Mouse (Mus musculus) bone marrow macrophage, adult 2 months (primary cell): ENCODE results near the gene Fryl.

ENCODE experiments used
- CTCF ChIP-seq: IDR thresholded peaks from 2 replicates; pipeline ENCODE4 v1.5.1; 2012; ENCODE audit warnings: low read depth, mild to moderate bottlenecking, low read length, moderate library complexity
- POLR2A ChIP-seq: IDR thresholded peaks from 2 replicates; pipeline ENCODE4 v1.6.1; 2012; ENCODE audit warnings: mild to moderate bottlenecking, low read depth, low read length, borderline replicate concordance

DNA sequence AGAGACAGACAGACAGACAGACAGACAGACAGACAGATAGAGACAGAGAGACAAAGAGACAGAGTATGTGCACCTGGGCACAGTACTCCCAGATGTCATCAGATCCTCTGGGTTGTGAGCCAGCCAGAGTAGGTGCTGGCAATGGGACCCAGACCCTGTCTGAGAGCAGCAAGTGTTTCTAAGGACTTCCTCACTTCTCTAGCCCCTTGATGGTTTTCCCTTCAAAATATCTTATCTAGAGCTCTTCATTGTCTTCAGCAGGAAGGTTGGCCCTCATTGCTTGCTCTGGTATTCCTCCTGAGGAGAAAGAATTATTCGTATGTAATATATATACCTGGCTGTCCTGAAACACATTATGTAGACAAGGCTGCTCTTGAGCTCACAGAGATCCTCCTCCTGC is 263.9 kb downstream of the Fryl start:
- TF ChIP-seq CTCF = no peak
- TF ChIP-seq POLR2A = no peak
